Mouse (Mus musculus) G1E (cell line): Measurements from ENCODE around the gene Dtx3.

Experiments used
- CTCF ChIP-seq: IDR thresholded peaks from 2 replicates; pipeline ENCODE4 v1.5.1; 2012; ENCODE audit warnings: low read depth, low read length, inconsistent platforms, mixed read lengths
- POLR2AphosphoS5 ChIP-seq: IDR thresholded peaks from 2 replicates; pipeline ENCODE4 v1.6.1; 2012; ENCODE audit warnings: low read depth, low read length, inconsistent platforms; ENCODE audit not compliant: insufficient replicate concordance

GRCm38 (mm10) chr10:127226318-127226895 is 30.9 kb upstream of the Dtx3 start:
- no peak for TF ChIP-seq POLR2AphosphoS5
- no peak for TF ChIP-seq CTCF
